Mouse (Mus musculus) monocyte, adult 2 months (primary cell): ENCODE results near the gene Ddx31.

ENCODE experiments used
- DNase-seq, 2 experiments: peaks; one replicate each; pipeline ENCODE4 v3.0.0; 2022; ENCODE audit warnings: low spot score in 2 of 2, low read depth in 1 of 2

Ddx31 gene

GRCm38 (mm10) chr2:28860678-28861423 lies 20.6 kb downstream of the Ddx31 start:
- DNase-seq: no peak

GRCm38 (mm10) chr2:28863857-28864256 lies 23.7 kb downstream of the Ddx31 start:
- no peak for DNase-seq

- DNase-seq: no peak
Observed at GRCm38 (mm10) chr2:28867495-28867894, 27.3 kb downstream of the Ddx31 start.

GRCm38 (mm10) chr2:28875554-28875953 lies 35.3 kb downstream of the Ddx31 start:
- no peak for DNase-seq

- no peak for DNase-seq
Observed at GRCm38 (mm10) chr2:28881275-28881674, 41.1 kb downstream of the Ddx31 start.

- DNase-seq: no peak
Observed at GRCm38 (mm10) chr2:28882047-28882446, 41.8 kb downstream of the Ddx31 start.

- DNase-seq: no peak
Observed at GRCm38 (mm10) chr2:28882826-28883485, 42.8 kb downstream of the Ddx31 start.

GRCm38 (mm10) chr2:28884914-28885313 lies 44.7 kb downstream of the Ddx31 start:
- DNase-seq: no peak

- no peak for DNase-seq
Observed at GRCm38 (mm10) chr2:28892796-28893195, 52.6 kb downstream of the Ddx31 start.

GRCm38 (mm10) chr2:28893526-28893925 lies 53.3 kb downstream of the Ddx31 start:
- no peak for DNase-seq

- no peak for DNase-seq
Observed at GRCm38 (mm10) chr2:28895876-28896275, 55.7 kb downstream of the Ddx31 start.

GRCm38 (mm10) chr2:28897340-28897899 lies 57.2 kb downstream of the Ddx31 start:
- DNase-seq: no peak

GRCm38 (mm10) chr2:28902291-28902690 lies 62.1 kb downstream of the Ddx31 start:
- DNase-seq: no peak

GRCm38 (mm10) chr2:28903871-28904270 lies 63.7 kb downstream of the Ddx31 start:
- DNase-seq: no peak

- DNase-seq: no peak
Observed at GRCm38 (mm10) chr2:28904786-28905185, 64.6 kb downstream of the Ddx31 start.

GRCm38 (mm10) chr2:28905561-28905960 lies 65.4 kb downstream of the Ddx31 start:
- no peak for DNase-seq

GRCm38 (mm10) chr2:28907691-28908388 lies 67.6 kb downstream of the Ddx31 start:
- no peak for DNase-seq

GRCm38 (mm10) chr2:28908389-28909153 lies 68.4 kb downstream of the Ddx31 start:
- DNase-seq: no peak

- no peak for DNase-seq
Observed at GRCm38 (mm10) chr2:28909186-28909817, 69.1 kb downstream of the Ddx31 start.
